Mouse (Mus musculus): ENCODE data around the gene Scn8a. TPM values are rescaled to one million over a fixed set of nuclear protein-coding genes. Genes with fewer than 3 reads are reported as not detected.
A peak's percentile ranks its signal among the peaks of the same experiment; 100 is the strongest.

The Scn8a gene
- polyA plus RNA-seq, 1 experiment from 2014 or later: 6.8 TPM

DNA sequence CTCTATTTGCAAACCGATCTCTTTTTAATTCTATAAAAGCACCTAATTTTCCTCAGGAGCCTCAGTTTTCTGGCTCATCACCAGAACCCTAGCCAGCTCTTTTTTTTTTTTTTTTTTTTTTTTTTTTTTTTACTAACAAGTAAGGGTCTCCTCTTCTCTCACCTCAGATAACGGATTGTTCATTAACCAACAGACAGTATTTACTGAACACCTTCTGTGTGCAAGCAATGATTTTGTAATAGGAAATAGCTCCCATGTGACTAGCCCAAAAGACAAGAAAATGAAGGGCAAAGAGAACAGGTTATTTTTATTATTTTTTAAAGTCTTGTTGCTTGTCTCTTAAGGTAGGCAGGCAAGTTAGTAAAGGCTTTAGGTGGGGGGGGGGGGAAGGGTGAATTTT lies 82.6 kb downstream of the Scn8a start:
- Histone ChIP-seq H3K9ac (ENCODE audit: low read length) (no peak overlapping the region), H3K9me3 (replicated peaks; ENCODE audit: control insufficient read depth, low read length) (no peaks in the 10 kb centered on the region), H3K36me3 (ENCODE audit: control insufficient read depth, insufficient read depth, low read length) (no peaks in the 10 kb centered on the region), H3K4me1 (ENCODE audit: control insufficient read depth, insufficient read depth, low read length) (peaks cover 5% of the 10 kb centered on the region; the same call in 1 of the 2 replicates), H3K27ac (ENCODE audit: low read depth, low read length) (no peak overlapping the region), H3K4me3 (ENCODE audit: low read depth, low read length) (no peak overlapping the region), H3K4me2 (ENCODE audit: low read length) (no peak overlapping the region), H3K27me3 (replicated peaks; ENCODE audit: control insufficient read depth, insufficient read depth, low read length) (no peaks in the 10 kb centered on the region)
- WGBS: 67% methylated on average over 2 of the region's 2 CpGs
- ATAC-seq (no peak), DNase-seq (ENCODE audit: low spot score) (no peak)

DNA sequence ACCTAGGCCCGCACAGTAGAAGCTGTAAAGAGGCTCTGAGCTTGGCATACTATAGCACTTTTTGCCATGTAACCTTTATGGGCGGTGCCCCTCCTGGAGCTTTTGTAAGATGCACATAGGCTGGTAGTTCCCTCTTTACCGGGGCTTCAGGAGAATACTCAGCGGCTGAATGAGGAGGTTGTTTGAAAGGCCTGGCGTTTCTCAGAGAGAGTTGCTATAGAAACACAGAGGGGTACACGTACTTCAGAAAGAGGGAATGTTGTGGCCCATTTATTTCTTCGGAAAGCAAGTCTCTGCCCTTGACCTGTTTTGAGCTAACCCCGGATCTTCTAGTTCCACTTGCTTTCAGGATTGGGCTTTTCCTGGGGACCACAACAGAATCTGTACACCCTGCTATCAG lies 83.2 kb downstream of the Scn8a start:
- H3K4me2 ChIP-seq (ENCODE audit: low read length): no peak overlapping the region
- H3K9me3 ChIP-seq (replicated peaks; ENCODE audit: control insufficient read depth, low read length): no peaks in the 10 kb centered on the region
- ATAC-seq (peak; percentile 23; the same call in 1 of the 2 replicates), DNase-seq (ENCODE audit: low spot score) (peak; percentile 49)
- no peak overlapping the region for H3K9ac ChIP-seq (ENCODE audit: low read length)
- no peaks in the 10 kb centered on the region for H3K27me3 ChIP-seq (replicated peaks; ENCODE audit: control insufficient read depth, insufficient read depth, low read length)
- H3K36me3 ChIP-seq (ENCODE audit: control insufficient read depth, insufficient read depth, low read length): no peaks in the 10 kb centered on the region
- H3K27ac ChIP-seq (ENCODE audit: low read depth, low read length): 0 out of 2 replicates have a peak overlapping the region, but pooled peaks have one; percentile 40
- H3K4me3 ChIP-seq (ENCODE audit: low read depth, low read length): no peak overlapping the region
- WGBS: 5% methylated on average over 8 of the region's 8 CpGs
- peaks cover 5% of the 10 kb centered on the region; the same call in 1 of the 2 replicates for H3K4me1 ChIP-seq (ENCODE audit: control insufficient read depth, insufficient read depth, low read length)

DNA sequence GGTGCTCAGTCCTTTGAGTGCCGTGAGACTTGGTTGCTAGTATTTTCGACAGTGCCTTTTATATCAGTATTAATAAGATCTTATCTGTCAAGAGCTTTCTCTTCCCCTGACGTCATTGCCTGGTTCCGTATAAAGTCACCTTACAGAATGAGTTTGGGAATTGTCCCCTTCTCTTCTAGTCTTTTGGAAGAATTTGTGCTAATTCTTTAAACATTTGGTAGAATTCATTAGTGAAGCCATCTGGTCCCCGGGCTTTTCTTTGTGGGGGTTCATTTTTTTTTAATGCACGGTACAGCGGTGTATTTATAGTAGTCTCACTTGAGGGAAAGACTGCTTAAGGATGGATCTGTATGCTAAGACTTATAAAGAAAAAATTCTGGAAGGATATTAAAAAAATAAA lies 84.3 kb downstream of the Scn8a start:
- Histone ChIP-seq H3K36me3 (ENCODE audit: control insufficient read depth, insufficient read depth, low read length) (no peaks in the 10 kb centered on the region), H3K9ac (ENCODE audit: low read length) (no peak overlapping the region), H3K4me3 (ENCODE audit: low read depth, low read length) (no peak overlapping the region), H3K4me1 (ENCODE audit: control insufficient read depth, insufficient read depth, low read length) (peaks cover 5% of the 10 kb centered on the region; the same call in 1 of the 2 replicates), H3K27me3 (replicated peaks; ENCODE audit: control insufficient read depth, insufficient read depth, low read length) (no peaks in the 10 kb centered on the region), H3K9me3 (replicated peaks; ENCODE audit: control insufficient read depth, low read length) (no peaks in the 10 kb centered on the region), H3K27ac (ENCODE audit: low read depth, low read length) (no peak overlapping the region), H3K4me2 (ENCODE audit: low read length) (no peak overlapping the region)
- ATAC-seq: no peak
- DNase-seq (ENCODE audit: low spot score): no peak
- WGBS: 41% methylated on average over 7 of the region's 7 CpGs

DNA sequence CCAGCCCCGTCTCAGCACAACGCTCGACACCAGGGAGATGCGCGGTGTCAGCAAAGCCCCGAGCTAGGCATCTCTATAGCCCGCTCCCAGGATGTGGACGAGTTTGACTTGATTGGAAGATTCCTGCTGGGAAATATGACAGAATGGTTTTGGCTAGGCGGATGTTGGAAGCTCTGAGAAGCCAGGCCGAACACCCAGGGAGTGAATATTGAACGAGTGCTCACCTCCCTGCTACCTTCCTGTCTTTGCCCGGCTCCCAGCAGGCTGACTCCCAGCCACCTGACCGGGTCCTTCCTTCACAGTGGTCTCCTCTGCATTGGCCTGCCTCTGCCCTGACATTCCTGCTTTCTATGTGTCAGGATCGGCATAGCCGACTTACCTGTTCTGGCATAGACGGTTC lies 85.1 kb downstream of the Scn8a start:
- Histone ChIP-seq H3K9ac (ENCODE audit: low read length) (no peak overlapping the region), H3K4me3 (ENCODE audit: low read depth, low read length) (no peak overlapping the region), H3K4me2 (ENCODE audit: low read length) (no peak overlapping the region), H3K9me3 (replicated peaks; ENCODE audit: control insufficient read depth, low read length) (no peaks in the 10 kb centered on the region), H3K27me3 (replicated peaks; ENCODE audit: control insufficient read depth, insufficient read depth, low read length) (no peaks in the 10 kb centered on the region), H3K4me1 (ENCODE audit: control insufficient read depth, insufficient read depth, low read length) (peaks cover 5% of the 10 kb centered on the region; the same call in 1 of the 2 replicates), H3K36me3 (ENCODE audit: control insufficient read depth, insufficient read depth, low read length) (peaks cover 3% of the 10 kb centered on the region; the same call in 1 of the 2 replicates), H3K27ac (ENCODE audit: low read depth, low read length) (no peak overlapping the region)
- 76% methylated on average over 16 of the region's 16 CpGs for WGBS
- ATAC-seq (no peak), DNase-seq (ENCODE audit: low spot score) (no peak)

DNA sequence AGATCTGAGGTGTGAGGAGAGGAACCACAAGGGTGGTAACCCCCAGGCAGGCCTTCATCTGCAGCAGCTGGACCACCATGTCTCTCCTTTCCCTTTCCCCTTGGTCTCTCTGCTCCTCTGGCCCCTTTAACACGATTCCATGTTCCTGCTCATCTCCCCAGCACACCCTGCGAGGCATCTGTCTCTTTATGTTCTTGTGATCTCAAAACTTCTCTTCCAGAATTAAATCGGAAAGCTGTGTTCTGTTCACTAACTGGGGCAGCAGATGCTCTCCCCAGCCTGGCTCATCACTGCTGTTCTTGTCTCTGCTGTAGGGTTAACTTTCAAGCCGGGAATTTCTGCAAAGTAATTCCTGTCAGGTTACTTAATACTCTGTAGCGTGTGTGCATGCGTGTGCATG lies 91.3 kb downstream of the Scn8a start:
- Histone ChIP-seq H3K4me3 (ENCODE audit: low read depth, low read length) (no peak overlapping the region), H3K27ac (ENCODE audit: low read depth, low read length) (no peak overlapping the region), H3K9ac (ENCODE audit: low read length) (no peak overlapping the region), H3K4me2 (ENCODE audit: low read length) (no peak overlapping the region), H3K4me1 (ENCODE audit: control insufficient read depth, insufficient read depth, low read length) (no peaks in the 10 kb centered on the region), H3K9me3 (replicated peaks; ENCODE audit: control insufficient read depth, low read length) (no peaks in the 10 kb centered on the region), H3K27me3 (replicated peaks; ENCODE audit: control insufficient read depth, insufficient read depth, low read length) (no peaks in the 10 kb centered on the region), H3K36me3 (ENCODE audit: control insufficient read depth, insufficient read depth, low read length) (peaks cover 4% of the 10 kb centered on the region; the same call in 1 of the 2 replicates)
- no peak for DNase-seq (ENCODE audit: low spot score)
- WGBS: 88% methylated on average over 6 of the region's 6 CpGs
- no peak for ATAC-seq

DNA sequence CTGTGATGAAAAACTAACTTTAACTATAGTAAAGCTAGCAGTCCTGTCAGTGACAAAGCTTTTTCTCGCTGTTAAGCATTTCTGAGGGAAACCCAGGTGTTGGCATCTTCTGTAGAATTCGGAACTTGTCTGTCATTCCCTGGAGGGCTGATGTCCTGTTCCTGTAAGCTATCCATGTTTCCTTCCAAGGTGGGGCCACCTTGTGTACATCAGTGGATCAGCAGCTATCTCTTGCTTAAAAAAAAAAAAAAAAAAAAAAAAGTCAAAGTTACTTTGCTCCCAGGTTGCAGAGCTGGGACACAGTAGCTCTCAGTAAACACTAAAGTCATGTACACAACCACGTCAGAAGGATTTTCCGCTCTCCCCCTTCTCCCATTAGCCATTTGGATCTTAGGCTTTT lies 91.9 kb downstream of the Scn8a start:
- no peaks in the 10 kb centered on the region for H3K4me1 ChIP-seq (ENCODE audit: control insufficient read depth, insufficient read depth, low read length)
- peaks cover 4% of the 10 kb centered on the region; the same call in 1 of the 2 replicates for H3K36me3 ChIP-seq (ENCODE audit: control insufficient read depth, insufficient read depth, low read length)
- H3K27ac ChIP-seq (ENCODE audit: low read depth, low read length): no peak overlapping the region
- no peak overlapping the region for H3K9ac ChIP-seq (ENCODE audit: low read length)
- no peaks in the 10 kb centered on the region for H3K27me3 ChIP-seq (replicated peaks; ENCODE audit: control insufficient read depth, insufficient read depth, low read length)
- no peak overlapping the region for H3K4me2 ChIP-seq (ENCODE audit: low read length)
- DNase-seq (ENCODE audit: low spot score): no peak
- WGBS: 82% methylated on average over 4 of the region's 4 CpGs
- H3K9me3 ChIP-seq (replicated peaks; ENCODE audit: control insufficient read depth, low read length): no peaks in the 10 kb centered on the region
- H3K4me3 ChIP-seq (ENCODE audit: low read depth, low read length): no peak overlapping the region
- no peak for ATAC-seq

DNA sequence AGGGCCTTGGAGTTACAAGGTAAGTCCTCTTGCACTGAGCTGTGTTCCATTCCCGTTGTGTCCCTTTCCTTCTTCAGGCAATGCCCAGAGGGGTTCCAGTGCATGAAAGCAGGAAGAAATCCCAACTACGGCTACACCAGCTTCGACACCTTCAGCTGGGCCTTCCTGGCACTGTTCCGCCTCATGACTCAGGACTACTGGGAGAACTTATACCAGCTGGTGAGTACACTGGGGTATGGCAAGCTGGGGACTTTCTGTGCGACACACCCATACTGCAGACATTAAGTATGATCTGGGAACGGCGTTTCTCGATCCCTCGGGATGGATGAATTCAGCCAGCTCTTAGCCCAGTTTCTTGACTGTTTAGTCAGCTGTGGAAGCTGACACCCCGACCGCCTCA lies 101.8 kb downstream of the Scn8a start:
- 88% methylated on average over 11 of the region's 11 CpGs for WGBS
- H3K27ac ChIP-seq (ENCODE audit: low read depth, low read length): no peak overlapping the region
- H3K36me3 ChIP-seq (ENCODE audit: control insufficient read depth, insufficient read depth, low read length): peaks cover 30% of the 10 kb centered on the region; the same call in 1 of the 2 replicates
- H3K4me3 ChIP-seq (ENCODE audit: low read depth, low read length): no peak overlapping the region
- H3K4me2 ChIP-seq (ENCODE audit: low read length): no peak overlapping the region
- no peaks in the 10 kb centered on the region for H3K9me3 ChIP-seq (replicated peaks; ENCODE audit: control insufficient read depth, low read length)
- H3K4me1 ChIP-seq (ENCODE audit: control insufficient read depth, insufficient read depth, low read length): no peaks in the 10 kb centered on the region
- no peak for DNase-seq (ENCODE audit: low spot score)
- ATAC-seq: no peak
- H3K27me3 ChIP-seq (replicated peaks; ENCODE audit: control insufficient read depth, insufficient read depth, low read length): no peaks in the 10 kb centered on the region
- no peak overlapping the region for H3K9ac ChIP-seq (ENCODE audit: low read length)

DNA sequence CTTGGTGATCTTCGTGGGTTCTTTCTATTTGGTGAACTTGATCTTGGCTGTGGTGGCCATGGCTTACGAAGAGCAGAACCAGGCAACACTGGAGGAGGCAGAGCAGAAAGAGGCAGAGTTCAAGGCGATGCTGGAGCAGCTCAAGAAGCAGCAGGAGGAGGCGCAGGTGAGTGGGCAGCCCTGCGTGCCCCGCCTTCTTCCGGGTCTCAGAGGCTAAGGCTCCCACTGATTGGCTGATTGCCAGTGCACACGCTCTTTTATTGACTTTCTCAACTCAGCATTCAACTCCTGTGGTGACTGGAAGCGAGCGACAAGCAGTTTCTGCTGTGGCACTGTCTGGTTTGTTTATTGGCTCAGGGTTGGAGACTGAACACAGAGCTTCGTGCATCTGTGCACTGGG lies 103.1 kb downstream of the Scn8a start:
- DNase-seq (ENCODE audit: low spot score) (peak; percentile 37), ATAC-seq (no peak)
- no peaks in the 10 kb centered on the region for H3K9me3 ChIP-seq (replicated peaks; ENCODE audit: control insufficient read depth, low read length)
- no peak overlapping the region for H3K4me2 ChIP-seq (ENCODE audit: low read length)
- no peaks in the 10 kb centered on the region for H3K27me3 ChIP-seq (replicated peaks; ENCODE audit: control insufficient read depth, insufficient read depth, low read length)
- no peak overlapping the region for H3K4me3 ChIP-seq (ENCODE audit: low read depth, low read length)
- H3K36me3 ChIP-seq (ENCODE audit: control insufficient read depth, insufficient read depth, low read length): peaks cover 30% of the 10 kb centered on the region; the same call in 1 of the 2 replicates
- WGBS: 28% methylated on average over 11 of the region's 11 CpGs
- no peaks in the 10 kb centered on the region for H3K4me1 ChIP-seq (ENCODE audit: control insufficient read depth, insufficient read depth, low read length)
- H3K27ac ChIP-seq (ENCODE audit: low read depth, low read length): no peak overlapping the region
- H3K9ac ChIP-seq (ENCODE audit: low read length): no peak overlapping the region

DNA sequence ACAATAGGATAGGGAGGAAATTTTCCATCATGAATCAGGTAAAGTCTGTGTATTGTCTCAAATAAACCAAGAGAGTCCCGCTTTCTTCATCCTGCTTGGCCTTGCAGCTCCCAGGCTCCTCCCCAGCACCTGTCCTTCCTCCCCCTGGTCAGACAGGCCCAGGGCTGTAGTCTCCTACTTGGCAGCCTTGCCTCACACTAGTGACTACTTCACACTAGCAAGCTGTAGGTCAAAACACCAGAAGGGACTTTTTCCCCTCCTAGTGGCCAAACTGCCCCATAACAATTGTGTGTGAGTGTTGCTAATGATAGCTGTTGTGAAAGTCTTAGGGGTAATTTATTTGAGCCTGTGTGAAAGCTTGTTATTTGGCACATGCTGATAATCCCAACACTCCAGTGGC lies 105.0 kb downstream of the Scn8a start:
- no peaks in the 10 kb centered on the region for H3K4me1 ChIP-seq (ENCODE audit: control insufficient read depth, insufficient read depth, low read length)
- no peak overlapping the region for H3K9ac ChIP-seq (ENCODE audit: low read length)
- ATAC-seq (no peak), DNase-seq (ENCODE audit: low spot score) (peak; percentile 22)
- H3K9me3 ChIP-seq (replicated peaks; ENCODE audit: control insufficient read depth, low read length): no peaks in the 10 kb centered on the region
- no peak overlapping the region for H3K4me2 ChIP-seq (ENCODE audit: low read length)
- WGBS: 83% methylated on average over 1 of the region's 1 CpGs
- H3K4me3 ChIP-seq (ENCODE audit: low read depth, low read length): no peak overlapping the region
- no peak overlapping the region for H3K27ac ChIP-seq (ENCODE audit: low read depth, low read length)
- no peaks in the 10 kb centered on the region for H3K27me3 ChIP-seq (replicated peaks; ENCODE audit: control insufficient read depth, insufficient read depth, low read length)
- peaks cover 29% of the 10 kb centered on the region; the same call in 1 of the 2 replicates for H3K36me3 ChIP-seq (ENCODE audit: control insufficient read depth, insufficient read depth, low read length)
